Mouse (Mus musculus): Measurements from ENCODE around the gene Tmed8. TPM values are rescaled to one million over a fixed set of nuclear protein-coding genes. Genes with fewer than 3 reads are reported as not detected.

The Tmed8 gene
- 1.2 and 1.5 TPM in 2 replicates for polyA plus RNA-seq (2015; fragmentation: Nextera tagmentation; extraction: Ambion mirVana)

DNA sequence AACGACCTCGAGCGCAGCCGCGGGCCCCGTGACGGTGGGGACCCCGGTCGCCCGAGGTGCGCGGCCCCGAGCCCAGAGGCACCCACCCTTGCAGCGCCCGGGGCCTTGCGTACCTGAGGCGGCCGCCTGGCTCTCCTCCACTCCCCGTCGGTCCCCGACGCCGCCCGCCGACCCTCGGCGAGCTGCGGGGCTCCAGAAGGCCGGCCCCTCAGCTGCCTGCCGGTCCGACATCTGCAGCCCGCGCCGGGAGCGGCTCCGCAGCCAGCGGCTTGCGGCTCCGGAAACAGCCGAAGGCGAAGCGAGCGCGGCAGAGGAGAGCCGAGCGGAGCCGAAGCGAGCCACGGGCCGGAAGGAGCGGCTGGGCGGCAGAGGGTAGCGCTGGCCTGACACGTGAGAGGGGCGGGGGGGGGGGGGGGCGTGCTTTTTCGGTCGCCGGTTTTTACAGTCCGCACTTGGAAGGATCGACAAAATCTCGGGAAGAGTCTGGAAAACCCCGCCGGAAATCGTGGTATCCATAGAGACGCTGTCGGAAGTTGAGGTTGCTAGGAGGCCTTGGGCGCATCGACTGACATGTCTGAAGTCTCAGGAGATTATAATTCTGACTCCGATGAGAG lies at the start of gene Tmed8:
Gene Tmed8, minus strand, starts transcription at position 482 of the 614 bp plus-strand sequence.

DNA sequence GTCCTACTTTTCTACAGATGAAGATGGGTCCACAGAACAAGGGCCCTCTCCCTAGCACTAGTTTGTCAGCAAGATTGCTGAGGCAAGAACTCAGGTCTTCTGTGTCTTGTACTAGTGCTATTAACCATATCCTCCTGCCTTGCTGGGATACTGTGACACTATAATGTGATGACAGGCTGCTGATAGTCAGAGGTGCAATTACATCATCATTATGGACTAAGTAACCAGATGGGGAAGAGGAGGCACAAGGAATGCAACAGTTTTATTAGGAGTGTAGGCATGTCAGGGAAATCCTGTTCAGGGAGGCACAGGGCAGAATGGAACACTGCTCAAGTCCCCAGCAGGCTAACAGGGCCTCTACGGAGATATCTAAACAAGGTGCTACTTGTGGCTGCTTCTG lies 38.4 kb upstream of the Tmed8 start, which contains the start of gene Noxred1:
Gene Noxred1, minus strand, starts transcription at position 101 of the 400 bp plus-strand sequence.

DNA sequence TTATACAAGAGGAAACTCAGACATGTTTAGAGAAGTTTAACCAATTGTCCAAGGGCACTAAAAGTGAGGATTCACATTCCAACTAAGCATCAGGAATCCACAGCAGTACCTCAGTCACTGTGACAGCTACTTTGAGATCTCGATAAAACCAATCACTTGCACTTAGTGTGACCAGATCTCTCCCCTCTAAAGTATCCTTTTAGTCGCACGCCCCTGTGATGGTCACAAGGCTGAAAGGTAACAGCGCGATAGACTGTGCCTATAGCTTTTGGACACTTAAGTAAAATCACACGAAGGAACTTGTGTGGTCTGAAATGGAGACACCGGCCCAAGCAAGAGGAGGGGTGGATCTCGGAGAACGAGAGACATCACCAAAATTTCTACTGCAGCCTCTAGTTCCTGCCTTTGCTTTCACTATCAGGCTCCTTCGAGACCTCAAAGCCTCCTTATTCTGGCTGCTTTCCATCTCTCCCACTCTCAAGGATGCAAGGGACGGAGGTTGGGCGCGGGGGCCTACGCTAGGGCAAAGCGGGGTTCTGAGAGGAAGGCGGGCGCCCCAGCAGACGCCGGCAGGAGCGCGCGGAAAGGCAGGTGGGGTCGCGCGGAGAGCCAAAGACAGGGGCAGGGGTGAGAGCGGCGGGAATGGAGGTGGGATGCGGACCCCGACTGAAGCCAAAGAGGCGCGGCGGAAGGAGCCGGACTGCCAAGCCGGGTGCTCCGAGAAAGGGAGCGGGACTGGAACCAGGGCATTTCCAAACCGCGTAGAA lies 865 bp downstream of the Tmed8 start, which contains the start of gene Samd15:
Gene Samd15, plus strand, starts transcription at position 518 of the 767 bp plus-strand sequence.

DNA sequence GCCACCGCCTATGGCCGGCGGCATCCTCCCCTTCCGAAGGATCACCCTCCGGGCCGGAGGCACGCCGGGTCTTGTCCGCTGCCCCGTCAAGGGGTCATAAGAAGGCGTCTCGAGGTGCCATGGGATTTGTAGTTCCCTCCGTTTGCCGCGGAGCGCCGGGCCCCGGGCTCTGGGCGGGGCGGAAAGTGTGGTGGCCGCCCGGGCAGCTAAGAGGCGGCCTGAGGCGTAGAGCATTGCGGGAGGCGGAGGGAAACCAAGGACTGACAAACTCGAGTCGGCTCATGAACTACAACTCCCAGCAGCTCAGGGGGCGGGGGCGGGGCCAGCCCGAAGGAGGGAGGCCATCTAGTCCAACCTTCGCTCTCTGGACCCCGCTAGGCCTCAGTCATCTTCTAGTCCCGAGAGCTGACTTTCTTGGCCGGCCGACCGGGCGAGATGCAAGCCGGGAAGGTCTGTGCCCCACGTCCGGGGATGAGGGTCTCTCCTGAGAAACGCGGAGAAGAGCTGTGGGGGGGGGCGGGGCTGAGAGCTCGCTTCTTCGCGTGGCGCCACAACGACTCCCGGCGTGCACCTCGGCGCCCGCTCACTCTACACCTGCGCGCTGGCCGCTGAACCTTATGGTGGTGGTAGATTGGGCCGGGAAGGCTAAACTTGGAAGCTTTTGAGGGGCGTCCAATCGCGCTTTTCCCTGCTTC lies 52.7 kb downstream of the Tmed8 start, which contains the start of gene Pomt2:
Gene Pomt2, minus strand, starts transcription at position 574 of the 695 bp plus-strand sequence.

DNA sequence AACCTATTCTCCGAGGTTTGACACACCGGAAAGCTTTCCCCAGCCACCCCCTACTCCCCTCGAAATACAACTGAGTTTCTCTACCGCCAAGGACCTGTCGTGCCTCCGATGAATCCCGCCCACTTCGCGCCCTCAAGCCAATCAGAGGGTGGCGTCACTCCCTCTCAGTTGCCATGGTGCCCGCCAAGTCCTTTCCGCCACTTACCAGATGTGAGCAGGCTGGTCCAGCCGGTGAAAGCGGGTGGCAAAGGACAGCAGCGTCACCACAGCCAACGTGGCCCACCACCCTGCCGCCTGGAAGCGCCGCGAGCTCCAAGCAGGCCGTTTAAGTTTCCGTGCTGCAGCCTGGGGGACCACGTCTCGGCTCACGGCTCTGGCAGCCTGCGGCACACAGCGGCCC lies 53.3 kb downstream of the Tmed8 start, which contains the start of gene Gstz1:
Gene Gstz1, plus strand, starts transcription at position 200 of the 400 bp plus-strand sequence.

Other genes with a start within 250 kb of the Tmed8 start
- gene Zdhhc22, start 210.0 kb downstream of the Tmed8 start, polyA plus RNA-seq (2015; fragmentation: Nextera tagmentation; extraction: Ambion mirVana): not detected in 2 replicates
- gene Tmem63c, start 179.1 kb downstream of the Tmed8 start, polyA plus RNA-seq (2015; fragmentation: Nextera tagmentation; extraction: Ambion mirVana): not detected in 2 replicates
- gene Ngb, start 97.9 kb downstream of the Tmed8 start, polyA plus RNA-seq (2015; fragmentation: Nextera tagmentation; extraction: Ambion mirVana): 0.07 and 0.14 TPM in 2 replicates
- gene Gstz1, start 53.3 kb downstream of the Tmed8 start, polyA plus RNA-seq (2015; fragmentation: Nextera tagmentation; extraction: Ambion mirVana): 12.3 and 13.0 TPM in 2 replicates
- gene Pomt2, start 52.5 kb downstream of the Tmed8 start, polyA plus RNA-seq (2015; fragmentation: Nextera tagmentation; extraction: Ambion mirVana): 3.1 and 4.0 TPM in 2 replicates
- 12.4 and 13.8 TPM in 2 replicates for gene Samd15, start 731 bp downstream of the Tmed8 start, polyA plus RNA-seq (2015; fragmentation: Nextera tagmentation; extraction: Ambion mirVana)
- 0.67 and 1.6 TPM in 2 replicates for gene Noxred1, start 38.3 kb upstream of the Tmed8 start, polyA plus RNA-seq (2015; fragmentation: Nextera tagmentation; extraction: Ambion mirVana)
- gene Vipas39, start 65.8 kb upstream of the Tmed8 start, polyA plus RNA-seq (2015; fragmentation: Nextera tagmentation; extraction: Ambion mirVana): 13.1 and 17.0 TPM in 2 replicates
- 126 and 128 TPM in 2 replicates for gene Ahsa1, start 66.0 kb upstream of the Tmed8 start, polyA plus RNA-seq (2015; fragmentation: Nextera tagmentation; extraction: Ambion mirVana)
- 0.12 TPM in 2 replicates for gene Ism2, start 99.3 kb upstream of the Tmed8 start, polyA plus RNA-seq (2015; fragmentation: Nextera tagmentation; extraction: Ambion mirVana)
- gene Sptlc2, start 187.9 kb upstream of the Tmed8 start, polyA plus RNA-seq (2015; fragmentation: Nextera tagmentation; extraction: Ambion mirVana): 56.9 and 67.7 TPM in 2 replicates
- gene Slirp, start 243.4 kb upstream of the Tmed8 start, polyA plus RNA-seq (2015; fragmentation: Nextera tagmentation; extraction: Ambion mirVana): 175 and 197 TPM in 2 replicates
- gene Alkbh1, start 243.6 kb upstream of the Tmed8 start, polyA plus RNA-seq (2015; fragmentation: Nextera tagmentation; extraction: Ambion mirVana): 37.2 and 38.7 TPM in 2 replicates